Mouse (Mus musculus) c-Kit-positive CD71-positive TER-119-negative erythroid progenitor cells, embryonic 14.5 days (primary cell): ENCODE results near the gene Trhde.

Source experiments
- DNase-seq: peaks from one replicate; pipeline ENCODE4 v3.0.0-alpha.2; 2013; ENCODE audit warnings: low read depth

Gene Trhde

GRCm38 (mm10) chr10:114802161-114802651 lies at the start of gene Trhde:
Trhde (minus strand) TSS chr10:114802307.
- no peak for DNase-seq

DNA sequence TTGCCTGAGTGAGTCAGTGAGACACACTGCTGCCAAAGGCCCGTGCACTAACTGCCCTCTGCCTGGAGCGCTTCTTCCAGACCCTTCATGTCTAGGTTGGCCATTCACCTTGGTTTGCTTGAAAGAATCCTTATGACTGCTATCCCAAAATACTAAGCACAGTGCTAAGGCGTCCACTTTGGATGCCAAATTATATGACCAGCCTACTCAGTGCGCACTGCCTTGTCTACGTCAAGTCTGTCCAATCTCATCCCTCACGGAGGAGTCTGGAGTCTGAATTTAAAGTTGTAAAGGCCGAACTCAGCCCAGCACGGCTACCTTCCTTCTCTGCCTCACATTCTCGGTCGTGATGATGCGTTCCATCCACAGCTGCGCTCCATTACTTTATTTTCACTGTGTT lies 39.9 kb upstream of the Trhde start:
- no peak for DNase-seq

- no peak for DNase-seq
Measured at GRCm38 (mm10) chr10:114841440-114841839, 39.3 kb upstream of the Trhde start.

- DNase-seq, result no peak
Measured at GRCm38 (mm10) chr10:114831313-114831712, 29.2 kb upstream of the Trhde start.

GRCm38 (mm10) chr10:114808799-114809198 lies 6.7 kb upstream of the Trhde start:
- no peak for DNase-seq

DNA sequence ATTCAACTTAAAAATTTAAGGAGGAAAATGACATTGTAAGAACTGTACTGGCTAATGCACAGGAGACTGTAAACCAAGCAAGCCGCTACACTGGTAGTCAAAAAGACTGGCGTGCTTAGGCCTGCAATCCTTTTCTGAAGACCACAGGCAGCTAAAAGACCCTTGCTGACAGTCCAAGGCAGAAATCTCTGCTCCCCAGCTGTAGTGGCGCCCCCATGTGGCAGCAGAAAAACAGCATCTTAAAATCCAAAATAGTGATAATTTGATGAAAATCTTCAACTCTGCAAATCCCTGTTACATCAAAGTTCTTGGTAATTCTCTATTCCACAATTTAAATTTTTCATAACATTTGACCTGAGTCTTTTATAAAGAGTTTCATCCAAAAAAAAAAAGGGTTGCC lies 3.8 kb upstream of the Trhde start:
- no peak for DNase-seq

- DNase-seq, result no peak
Measured at GRCm38 (mm10) chr10:114801457-114802160, 498 bp downstream of the Trhde start.

GRCm38 (mm10) chr10:114800331-114801304 lies 1.5 kb downstream of the Trhde start:
- no peak for DNase-seq

DNA sequence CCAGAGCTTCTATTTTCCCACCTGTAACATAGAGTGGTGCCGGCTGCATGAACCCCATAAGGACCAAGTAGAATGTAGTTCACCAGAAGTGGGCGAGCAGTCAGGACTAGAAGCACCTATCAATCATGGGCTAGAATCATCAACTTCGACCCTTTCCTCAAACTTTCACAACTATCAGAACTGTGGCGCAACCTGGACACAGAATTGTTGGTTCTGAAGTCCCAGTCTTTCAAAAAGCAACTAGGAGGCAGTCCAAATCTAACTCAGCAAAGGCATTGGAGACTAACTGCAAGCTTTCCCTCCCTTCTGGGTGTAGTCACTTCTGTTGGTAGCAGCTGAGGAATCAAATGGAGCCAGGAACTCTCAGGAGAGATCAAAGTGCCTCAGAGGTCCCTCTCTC lies 2.6 kb downstream of the Trhde start:
- no peak for DNase-seq

- no peak for DNase-seq
Measured at GRCm38 (mm10) chr10:114798788-114799187, 3.3 kb downstream of the Trhde start.

- DNase-seq, result no peak
Measured at GRCm38 (mm10) chr10:114798218-114798617, 3.9 kb downstream of the Trhde start.

- DNase-seq, result no peak
Measured at GRCm38 (mm10) chr10:114797664-114798063, 4.4 kb downstream of the Trhde start.

GRCm38 (mm10) chr10:114796872-114797271 lies 5.2 kb downstream of the Trhde start:
- no peak for DNase-seq

GRCm38 (mm10) chr10:114794214-114794613 lies 7.9 kb downstream of the Trhde start:
- no peak for DNase-seq

DNA sequence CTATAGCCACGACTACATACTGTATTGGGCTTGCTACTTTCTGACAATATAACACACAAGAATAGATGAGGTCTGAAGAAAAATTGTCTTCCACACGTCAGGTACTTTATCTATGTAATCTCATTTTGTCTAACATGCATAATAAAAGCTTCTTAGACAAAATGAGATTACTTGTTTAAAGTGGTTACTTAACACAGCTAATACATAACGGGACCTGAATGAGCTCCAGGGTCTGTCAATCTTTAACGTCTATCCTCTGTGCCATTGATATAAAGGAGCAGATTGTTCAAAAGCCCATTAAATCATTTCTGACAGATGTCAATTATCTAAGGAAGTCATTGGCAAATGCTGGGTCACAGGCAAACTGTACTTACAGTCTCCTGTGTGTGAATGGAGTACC lies 36.2 kb downstream of the Trhde start:
- DNase-seq, result no peak

- DNase-seq, result no peak
Measured at GRCm38 (mm10) chr10:114762125-114762524, 40.0 kb downstream of the Trhde start.

DNA sequence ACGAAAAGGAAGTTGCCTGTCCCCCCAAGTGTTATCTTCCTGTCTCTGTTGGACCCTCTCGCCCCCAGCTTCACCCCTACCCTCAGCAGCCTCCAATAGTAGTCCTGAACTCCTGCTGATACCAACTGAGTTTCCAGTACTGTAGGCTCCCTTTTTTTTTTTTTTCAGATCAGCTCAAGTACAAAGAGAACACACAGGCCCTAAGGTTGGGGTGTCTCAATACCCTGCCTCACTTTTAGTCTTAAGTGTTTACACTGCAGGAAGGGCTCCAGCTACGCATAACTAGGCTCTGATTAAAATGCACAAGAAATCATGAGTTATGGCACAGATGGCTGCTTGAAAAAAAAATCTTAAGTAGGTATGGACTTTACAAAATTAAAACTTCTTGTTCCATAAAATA lies 42.9 kb downstream of the Trhde start:
- no peak for DNase-seq

DNA sequence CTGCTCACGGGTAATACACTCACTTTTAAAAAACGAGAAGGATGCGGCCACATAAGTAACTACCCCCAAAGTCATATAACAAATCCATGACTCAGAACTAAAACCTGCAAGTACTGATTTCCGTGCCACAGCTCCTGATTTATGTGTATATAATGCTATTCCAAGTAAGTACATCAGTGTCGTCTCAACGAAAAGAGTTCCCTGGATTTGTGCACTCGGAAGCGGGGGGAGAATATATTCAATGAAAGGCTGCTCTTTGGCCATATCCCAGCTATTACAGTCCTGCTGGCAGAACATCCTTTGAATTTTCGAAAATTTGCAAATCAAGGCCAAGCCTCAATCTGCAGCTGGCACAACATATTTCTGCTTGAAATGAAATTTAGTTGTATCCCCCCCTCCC lies 43.5 kb downstream of the Trhde start:
- no peak for DNase-seq

- DNase-seq, result no peak
Measured at GRCm38 (mm10) chr10:114742755-114743705, 59.1 kb downstream of the Trhde start.

GRCm38 (mm10) chr10:114739916-114740315 lies 62.2 kb downstream of the Trhde start:
- DNase-seq, result no peak

GRCm38 (mm10) chr10:114737581-114737980 lies 64.5 kb downstream of the Trhde start:
- no peak for DNase-seq

DNA sequence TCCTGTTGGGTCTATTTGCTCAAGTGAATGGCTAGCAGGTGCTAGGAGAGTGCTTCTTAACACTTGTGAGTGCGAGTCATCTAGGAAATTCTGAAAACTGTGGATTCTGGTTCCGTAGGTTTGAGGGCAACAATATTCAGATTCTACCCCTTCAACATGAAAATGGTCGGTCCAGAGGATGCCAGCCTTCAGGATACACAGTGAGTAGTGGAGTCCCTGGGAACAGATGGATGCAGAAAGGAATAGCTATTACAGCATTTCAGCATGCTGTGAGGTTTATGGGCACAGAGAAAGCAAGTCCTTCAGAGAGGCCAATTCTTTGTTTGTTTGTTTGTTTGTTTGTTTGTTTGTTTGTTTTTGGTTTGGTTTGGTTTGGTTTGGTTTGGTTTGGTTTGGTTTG lies 65.7 kb downstream of the Trhde start:
- DNase-seq, result no peak
